Mouse (Mus musculus) CH12.LX (cell line): ENCODE results near the gene Frrs1.

Source experiments
- CTCF ChIP-seq, 2 experiments: IDR thresholded peaks in 1 of 2; conservative IDR thresholded peaks in 1 of 2; 2 replicates each; pipeline ENCODE4 v1.5.1; 2011 to 2012; ENCODE audit warnings: low read depth in 2 of 2, low read length in 2 of 2, improper control_type of control experiment in 1 of 2, inconsistent platforms in 1 of 2, mild to moderate bottlenecking in 1 of 2, moderate library complexity in 1 of 2
- ZMIZ1 ChIP-seq: IDR thresholded peaks from 2 replicates; pipeline ENCODE4 v1.6.1; 2012; ENCODE audit warnings: low read depth, mild to moderate bottlenecking, inconsistent platforms, low read length, improper control_type of control experiment

GRCm38 (mm10) chr3:116852421-116852820 is 6.8 kb upstream of the Frrs1 start:
- TF ChIP-seq CTCF (conservative IDR thresholded peaks at IDR 0.05 in 1 of 2, IDR thresholded peaks at IDR 0.05 in 1 of 2; ENCODE audit: low read depth in 2 of 2, low read length in 2 of 2) (no peak), ZMIZ1 (no peak)
